Mouse (Mus musculus) small intestine, adult 2 months (tissue): ENCODE measurements around the gene Lama2. TPM values are rescaled to one million over a fixed set of nuclear protein-coding genes. Genes with fewer than 3 reads are reported as not detected.

Experiments
- H3K27ac ChIP-seq: fragments of 200-500 bp; 2 replicates; pipeline ENCODE4 v1.5.1; 2012; ENCODE audit warnings: low read depth, low read length, control low read depth, inconsistent platforms; ENCODE audit not compliant: insufficient read depth
- H3K27me3 ChIP-seq: fragments of 200-500 bp; 2 replicates; pipeline ENCODE4 v1.6.1; 2012; ENCODE audit warnings: mild to moderate bottlenecking, moderate library complexity, low read length, inconsistent platforms; ENCODE audit not compliant: control insufficient read depth, insufficient read depth
- H3K36me3 ChIP-seq: fragments of 200-500 bp; 2 replicates; pipeline ENCODE4 v1.6.1; 2012; ENCODE audit warnings: mild to moderate bottlenecking, low read length, control low read depth, inconsistent platforms; ENCODE audit not compliant: control insufficient read depth, insufficient read depth
- H3K4me1 ChIP-seq: fragments of 200-500 bp; 2 replicates; pipeline ENCODE4 v1.6.1; 2012; ENCODE audit warnings: low read length, inconsistent platforms, mixed read lengths; ENCODE audit not compliant: control insufficient read depth, insufficient read depth, insufficient read length
- H3K4me3 ChIP-seq: fragments of 200-500 bp; 2 replicates; pipeline ENCODE4 v1.5.1; 2012; ENCODE audit warnings: low read depth, mild to moderate bottlenecking, control low read depth, inconsistent platforms, low read length, moderate library complexity
- CTCF ChIP-seq: fragments of 200-500 bp; IDR thresholded peaks from 2 replicates; pipeline ENCODE4 v1.5.1; 2012; ENCODE audit warnings: low read depth, mild to moderate bottlenecking, control low read depth, inconsistent platforms, low read length, moderate library complexity, mixed read lengths; ENCODE audit not compliant: insufficient replicate concordance, insufficient read length; ENCODE audit errors: extremely low read depth
- POLR2A ChIP-seq: fragments of 200-500 bp; IDR thresholded peaks from 2 replicates; pipeline ENCODE4 v1.6.1; 2012; ENCODE audit warnings: low read depth, mild to moderate bottlenecking, control low read depth, inconsistent platforms, low read length, moderate library complexity
- WGBS: fragments of 180-500 bp; shearing (Covaris S2); methylation state at CpG from one replicate; pipeline ENCODE4 v1.1.7; 2018; 5-methylcytosine and 5-hydroxymethylcytosine counted together
- polyA plus RNA-seq: library from polyadenylated mRNA; depleted of rRNA; stranded (reverse); fragments of >200 nt; gene quantifications from 2 replicates; pipeline ENCODE4 v1.2.3, GENCODE M21; 2012

Gene Lama2
- polyA plus RNA-seq, 1 experiment, result 1.7 TPM

GRCm38 (mm10) chr10:27223815-27224375 lies 395.7 kb downstream of the Lama2 start:
- no peak for TF ChIP-seq CTCF
- no peak for TF ChIP-seq POLR2A
- Histone ChIP-seq H3K4me3 (no peak overlapping the region), H3K36me3 (no peaks in the 10 kb centered on the region), H3K27me3 (no peaks in the 10 kb centered on the region), H3K27ac (no peak overlapping the region), H3K4me1 (no peaks in the 10 kb centered on the region)
- WGBS, result 25% methylated on average over 8 of the region's 8 CpGs

DNA sequence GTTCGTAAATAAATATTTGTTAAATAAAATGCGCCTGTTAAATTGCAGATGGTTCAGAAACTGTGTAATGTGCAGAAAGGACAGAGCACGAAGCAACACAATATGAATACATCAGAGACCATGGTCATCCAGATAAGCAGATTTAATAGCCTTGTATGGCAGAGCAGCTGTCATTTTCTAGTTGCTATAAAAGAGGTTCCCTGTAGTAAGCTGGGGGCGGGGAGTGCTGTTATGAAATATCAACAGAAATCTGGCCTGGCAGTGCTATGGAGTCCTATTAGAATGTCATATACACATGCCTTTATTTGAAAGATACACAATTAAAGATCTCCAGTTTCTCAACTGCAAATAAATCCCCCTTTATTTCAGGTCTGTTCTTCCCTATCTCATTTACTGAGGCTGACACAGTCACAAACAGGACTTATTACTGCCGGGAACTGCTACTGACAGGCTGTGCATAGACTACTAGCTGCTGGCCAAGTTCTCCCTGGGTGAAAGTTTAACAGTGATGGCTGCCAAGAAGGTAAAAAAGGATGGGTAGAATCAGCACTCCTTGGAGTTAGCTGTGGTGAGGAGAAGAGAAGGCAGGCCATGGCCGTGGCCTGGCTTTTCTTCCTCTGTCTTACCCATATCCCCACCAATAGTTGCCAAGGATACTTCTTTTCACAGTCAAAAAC lies 396.8 kb downstream of the Lama2 start:
- TF ChIP-seq CTCF, result no peak
- TF ChIP-seq POLR2A, result no peak
- no peak overlapping the region for H3K27ac ChIP-seq
- no peaks in the 10 kb centered on the region for H3K36me3 ChIP-seq
- 41% methylated on average over 6 of the region's 6 CpGs for WGBS
- H3K27me3 ChIP-seq, result no peaks in the 10 kb centered on the region
- H3K4me3 ChIP-seq, result no peak overlapping the region
- no peaks in the 10 kb centered on the region for H3K4me1 ChIP-seq

- Histone ChIP-seq H3K4me1 (no peaks in the 10 kb centered on the region), H3K36me3 (no peaks in the 10 kb centered on the region), H3K4me3 (no peak overlapping the region), H3K27ac (no peak overlapping the region), H3K27me3 (no peaks in the 10 kb centered on the region)
- TF ChIP-seq CTCF (no peak), POLR2A (no peak)
- WGBS, result 33% methylated on average over 1 of the region's 1 CpGs
Observed at GRCm38 (mm10) chr10:27219698-27220097, 399.9 kb downstream of the Lama2 start.

GRCm38 (mm10) chr10:27207320-27207719 lies 412.2 kb downstream of the Lama2 start:
- Histone ChIP-seq H3K36me3 (no peaks in the 10 kb centered on the region), H3K4me1 (no peaks in the 10 kb centered on the region), H3K27me3 (no peaks in the 10 kb centered on the region), H3K4me3 (no peak overlapping the region), H3K27ac (no peak overlapping the region)
- 44% methylated on average over 12 of the region's 12 CpGs for WGBS
- TF ChIP-seq POLR2A (no peak), CTCF (no peak)

DNA sequence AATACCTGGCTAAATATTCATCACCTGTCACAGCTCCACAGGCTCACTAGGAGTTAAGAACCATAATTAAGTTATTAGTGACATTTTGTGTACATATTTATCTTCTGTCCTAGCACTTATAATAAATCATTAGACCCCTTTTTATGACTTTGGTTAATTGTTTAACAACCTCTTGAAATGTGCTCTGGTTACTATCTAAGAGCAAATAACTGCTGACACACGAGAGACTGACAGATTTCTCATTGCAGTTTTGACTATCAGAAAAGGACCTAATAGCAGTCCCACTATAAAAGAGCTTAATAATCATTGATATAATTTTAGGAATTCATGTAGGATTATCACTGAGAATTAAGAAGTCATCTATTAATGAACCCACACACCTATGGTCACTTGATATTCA lies 421.1 kb downstream of the Lama2 start:
- Histone ChIP-seq H3K27me3 (no peaks in the 10 kb centered on the region), H3K36me3 (no peaks in the 10 kb centered on the region), H3K4me3 (no peak overlapping the region), H3K27ac (no peak overlapping the region), H3K4me1 (no peaks in the 10 kb centered on the region)
- WGBS, result 13% methylated on average over 1 of the region's 1 CpGs
- TF ChIP-seq POLR2A (no peak), CTCF (no peak)

GRCm38 (mm10) chr10:27193986-27194908 lies 425.3 kb downstream of the Lama2 start:
- Histone ChIP-seq H3K4me1 (no peaks in the 10 kb centered on the region), H3K27me3 (no peaks in the 10 kb centered on the region), H3K4me3 (no peak overlapping the region), H3K27ac (no peak overlapping the region), H3K36me3 (no peaks in the 10 kb centered on the region)
- WGBS, result 89% methylated on average over 8 of the region's 8 CpGs
- TF ChIP-seq CTCF, result no peak
- TF ChIP-seq POLR2A, result no peak

DNA sequence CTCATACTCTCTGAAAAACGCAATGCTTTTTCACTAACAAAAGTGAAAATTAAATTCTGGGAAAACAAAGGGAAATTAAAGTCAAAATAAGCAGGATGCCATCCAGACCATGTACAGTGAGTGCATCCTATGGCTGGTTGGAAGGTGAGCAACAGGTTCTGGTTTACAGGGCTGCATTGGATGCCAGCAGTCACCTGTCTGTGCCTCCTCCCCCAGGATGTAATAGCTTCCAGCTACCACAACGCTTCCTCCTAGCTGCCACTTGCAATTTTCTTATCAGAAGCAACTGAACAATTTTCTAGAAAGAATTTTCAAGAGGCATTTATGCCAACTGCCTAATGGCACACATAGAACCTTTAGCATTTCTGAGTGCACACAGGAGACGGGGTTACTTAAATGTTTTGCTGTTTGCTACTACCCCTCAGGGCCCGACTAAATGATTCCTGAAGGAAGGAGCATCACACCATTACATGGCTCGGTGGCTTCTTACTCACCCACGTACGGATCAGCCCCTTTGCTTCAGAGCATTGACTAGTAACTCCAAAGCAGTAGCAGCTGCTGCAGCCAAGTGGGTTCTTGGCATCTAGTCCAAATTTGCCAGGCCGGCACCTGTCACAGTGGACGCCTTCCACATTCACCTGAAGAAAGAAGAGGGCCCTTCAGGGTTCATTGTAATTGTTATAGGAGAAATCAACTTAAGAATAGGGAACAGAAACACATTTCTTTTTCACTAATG lies 430.8 kb downstream of the Lama2 start:
- Histone ChIP-seq H3K27ac (no peak overlapping the region), H3K27me3 (no peaks in the 10 kb centered on the region), H3K4me1 (no peaks in the 10 kb centered on the region), H3K4me3 (no peak overlapping the region), H3K36me3 (no peaks in the 10 kb centered on the region)
- WGBS, result 79% methylated on average over 9 of the region's 9 CpGs
- TF ChIP-seq CTCF (no peak), POLR2A (no peak)
